Mouse (Mus musculus): ENCODE results near the gene Abce1.
A peak's percentile ranks its signal among the peaks of the same experiment; 100 is the strongest.

The Abce1 gene

GRCm38 (mm10) chr8:79639586-79640451 lies 71.7 kb downstream of the Abce1 start, which contains the start of gene Otud4:
Gene Otud4, plus strand, starts transcription at chr8:79639618.
- peak; percentile 14 for DNase-seq (ENCODE audit: low spot score)

DNA sequence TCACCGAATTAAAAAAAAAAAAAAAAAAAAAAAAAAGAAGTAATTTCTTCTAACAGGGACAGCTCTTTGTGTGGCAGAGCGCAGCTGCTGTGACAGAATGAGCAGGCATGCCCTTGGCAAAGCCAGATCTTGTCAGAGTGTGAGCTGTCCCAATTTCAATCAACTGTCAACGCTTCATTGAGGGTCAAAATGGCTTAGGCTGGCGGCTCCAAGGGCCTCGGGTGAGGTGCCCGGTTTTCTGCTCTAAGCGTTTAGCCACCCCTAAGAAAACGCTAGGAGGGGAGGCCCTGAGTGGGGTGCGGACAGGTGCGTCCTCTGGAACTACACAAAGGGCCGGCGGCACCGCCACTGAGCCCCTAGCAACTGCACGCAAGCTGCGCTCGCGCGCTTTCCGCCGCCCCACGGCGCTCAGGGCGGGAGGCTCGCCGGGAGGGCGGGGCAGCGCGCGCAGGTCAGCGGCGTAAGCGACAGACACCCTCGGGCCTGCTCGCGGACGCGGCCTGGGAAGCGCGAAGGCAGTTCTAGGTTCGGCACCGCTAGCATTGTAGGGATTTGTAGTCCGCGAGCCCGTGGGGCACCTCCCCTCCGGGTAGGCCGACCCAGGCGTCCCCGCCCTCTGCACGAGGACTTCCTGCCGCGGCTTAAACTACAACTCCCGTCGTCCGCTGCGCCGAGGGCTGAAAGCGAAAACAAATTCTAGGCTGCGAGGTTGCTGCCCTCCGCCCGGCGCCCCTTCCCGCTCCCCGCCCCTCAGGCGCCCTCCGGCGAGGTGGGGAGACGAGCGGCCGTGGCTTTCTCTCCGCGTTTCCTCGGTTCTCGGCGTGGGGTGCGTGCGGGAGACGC lies 72.6 kb downstream of the Abce1 start:
- DNase-seq (ENCODE audit: low spot score), result peak; percentile 99

DNA sequence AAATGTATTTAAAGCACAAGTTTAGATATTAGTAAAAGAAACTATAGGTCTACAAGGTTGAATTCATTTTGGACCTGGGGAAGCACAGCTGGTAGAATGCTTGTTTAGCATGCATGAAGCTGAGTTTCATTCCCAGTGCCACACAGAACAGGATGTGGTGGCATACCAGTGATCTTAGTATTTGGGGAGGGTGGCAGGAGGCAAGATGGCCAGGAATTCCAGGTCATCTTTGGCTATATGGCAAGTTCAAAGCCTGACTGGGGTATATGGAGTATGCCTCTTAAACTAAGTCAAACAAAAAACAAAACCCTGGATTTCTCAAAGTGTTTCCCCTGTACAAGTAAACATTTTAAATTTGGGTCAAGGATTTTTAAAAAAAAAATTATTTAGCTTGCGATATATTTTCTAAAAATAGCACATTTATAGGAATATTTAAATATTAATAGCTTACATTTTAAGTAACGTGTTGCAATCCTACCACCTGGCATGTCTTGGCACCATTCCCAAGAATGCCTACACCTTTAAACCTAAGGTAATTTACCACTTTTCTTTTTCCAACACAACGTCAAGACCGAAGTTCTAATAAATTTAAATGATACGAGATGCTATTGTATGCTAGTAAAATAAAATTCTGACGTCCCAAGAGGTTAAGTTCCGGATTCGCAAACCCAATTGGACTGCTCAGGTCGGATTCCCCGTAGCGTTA lies 73.4 kb downstream of the Abce1 start:
- DNase-seq (ENCODE audit: low spot score), result no peak

DNA sequence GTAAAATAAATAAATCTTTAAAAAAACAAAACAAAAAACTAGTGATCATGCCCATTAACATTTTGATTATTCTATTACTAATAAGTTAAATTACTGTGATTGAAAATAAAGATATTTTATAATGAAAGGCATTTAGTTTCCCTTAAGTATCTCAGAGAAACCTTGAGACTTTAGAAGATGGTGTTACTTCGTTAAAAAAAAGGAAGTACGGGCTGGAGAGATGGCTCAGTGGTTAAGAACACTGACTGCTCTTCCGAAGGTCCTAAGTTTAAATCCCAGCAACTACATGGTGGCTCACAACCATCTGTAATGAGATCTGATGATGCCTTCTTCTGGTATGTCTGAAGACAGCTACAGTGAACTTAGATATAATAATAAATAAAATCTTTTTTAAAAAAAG lies 74.3 kb downstream of the Abce1 start:
- no peak for DNase-seq (ENCODE audit: low spot score)

DNA sequence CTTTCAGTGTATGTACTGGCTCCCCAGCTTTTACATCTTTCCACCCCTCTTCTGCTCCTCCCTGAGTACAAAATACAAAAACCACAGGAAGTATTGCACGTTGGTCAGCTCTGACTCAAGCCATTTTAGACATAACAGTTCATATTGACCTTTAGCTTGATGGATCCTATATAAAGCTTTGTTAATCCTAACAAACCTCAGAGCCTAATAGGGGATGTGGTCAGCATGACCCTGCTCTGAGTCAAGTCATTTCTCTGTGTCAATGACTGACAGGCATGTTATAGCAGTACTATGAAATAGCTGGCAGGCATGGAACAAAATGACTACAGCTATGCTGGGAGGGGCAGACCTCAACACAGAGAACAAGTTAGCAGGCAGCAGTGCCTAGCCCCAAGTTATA lies 75.4 kb downstream of the Abce1 start:
- no peak for DNase-seq (ENCODE audit: low spot score)

GRCm38 (mm10) chr8:79635491-79635890 lies 76.0 kb downstream of the Abce1 start:
- DNase-seq (ENCODE audit: low spot score), result no peak
